Mouse (Mus musculus) B cell, adult 2 months (primary cell): ENCODE data around the gene Rnf128.
"Not testable (repeated sequence)": the region's sequence is repeated elsewhere in the genome, so short reads cannot be mapped to it uniquely, and the experiment has no call there.

ENCODE experiments used
- DNase-seq, 2 experiments: peaks; one replicate each; pipeline ENCODE4 v3.0.0; 2022

Rnf128 gene

GRCm38 (mm10) chrX:139562925-139563461 is at the start of gene Rnf128:
Gene Rnf128 (plus strand): TSS chrX:139563316.
- no peak for DNase-seq

- no peak for DNase-seq
These were observed 47.0 kb upstream of the Rnf128 start for GRCm38 (mm10) chrX:139516156-139516555.

GRCm38 (mm10) chrX:139519251-139519650 is 43.9 kb upstream of the Rnf128 start:
- no peak for DNase-seq

- no peak for DNase-seq
These were observed 38.6 kb upstream of the Rnf128 start for GRCm38 (mm10) chrX:139524303-139525091.

- DNase-seq: no peak
These were observed 37.4 kb upstream of the Rnf128 start for GRCm38 (mm10) chrX:139525724-139526123.

GRCm38 (mm10) chrX:139526984-139527383 is 36.1 kb upstream of the Rnf128 start:
- DNase-seq: no peak

- no peak for DNase-seq
These were observed 33.4 kb upstream of the Rnf128 start for GRCm38 (mm10) chrX:139529678-139530077.

GRCm38 (mm10) chrX:139532293-139532692 is 30.8 kb upstream of the Rnf128 start:
- no peak for DNase-seq

- DNase-seq: no peak
These were observed 25.3 kb upstream of the Rnf128 start for GRCm38 (mm10) chrX:139537641-139538397.

- no peak for DNase-seq
These were observed 19.4 kb upstream of the Rnf128 start for GRCm38 (mm10) chrX:139543726-139544125.

- DNase-seq: no peak
These were observed 12.7 kb upstream of the Rnf128 start for GRCm38 (mm10) chrX:139550456-139550855.

GRCm38 (mm10) chrX:139552090-139552489 is 11.0 kb upstream of the Rnf128 start:
- DNase-seq: no peak

- no peak for DNase-seq
These were observed 726 bp upstream of the Rnf128 start for GRCm38 (mm10) chrX:139562255-139562924.

GRCm38 (mm10) chrX:139570054-139570453 is 6.9 kb downstream of the Rnf128 start:
- no peak for DNase-seq

GRCm38 (mm10) chrX:139578649-139579278 is 15.6 kb downstream of the Rnf128 start:
- DNase-seq: no peak

GRCm38 (mm10) chrX:139583616-139584015 is 20.5 kb downstream of the Rnf128 start:
- no peak for DNase-seq

- DNase-seq: not testable (repeated sequence)
These were observed 23.6 kb downstream of the Rnf128 start for GRCm38 (mm10) chrX:139586676-139587075.

- DNase-seq: no peak
These were observed 33.3 kb downstream of the Rnf128 start for GRCm38 (mm10) chrX:139596404-139596803.

GRCm38 (mm10) chrX:139610033-139610764 is 47.1 kb downstream of the Rnf128 start:
- DNase-seq: peak; percentile 63 to 65

- no peak for DNase-seq
These were observed 47.7 kb downstream of the Rnf128 start for GRCm38 (mm10) chrX:139610765-139611300.

- no peak for DNase-seq
These were observed 51.6 kb downstream of the Rnf128 start for GRCm38 (mm10) chrX:139614761-139615160.

GRCm38 (mm10) chrX:139622071-139622470 is 59.0 kb downstream of the Rnf128 start:
- DNase-seq: no peak
